Mouse (Mus musculus) kidney, embryonic 16.5 days (tissue): ENCODE data around the gene Nphp4. TPM values are rescaled to one million over a fixed set of nuclear protein-coding genes. Genes with fewer than 3 reads are reported as not detected.
A peak's percentile ranks its signal among the peaks of the same experiment; 100 is the strongest.

Source experiments
- ATAC-seq: fragments of 200-750 bp; cut with Nextera tagmentation; 2 replicates; pipeline ENCODE4 v1.8.0; 2017; ENCODE audit warnings: moderate TSS enrichment; ENCODE audit not compliant: low FRiP score, low TSS enrichment
- H3K27ac ChIP-seq: fragments of 300-500 bp; sonication (generic); 2 replicates; pipeline ENCODE4 v1.5.1; 2014; ENCODE audit warnings: low read length
- H3K27me3 ChIP-seq: fragments of 300-500 bp; sonication (generic); 2 replicates; pipeline ENCODE4 v1.6.1; 2014; ENCODE audit warnings: low read length, control low read depth, mixed read lengths; ENCODE audit not compliant: insufficient read depth
- H3K36me3 ChIP-seq: fragments of 300-500 bp; sonication (generic); 2 replicates; pipeline ENCODE4 v1.6.1; 2014; ENCODE audit warnings: low read length, control low read depth, mixed read lengths; ENCODE audit not compliant: insufficient read depth
- H3K4me1 ChIP-seq: fragments of 300-500 bp; sonication (generic); 2 replicates; pipeline ENCODE4 v1.6.1; 2014; ENCODE audit warnings: low read length, control low read depth, mixed read lengths; ENCODE audit not compliant: insufficient read depth
- H3K4me2 ChIP-seq: fragments of 300-500 bp; sonication (generic); replicated peaks from 2 replicates; pipeline ENCODE4 v1.6.1; 2014; ENCODE audit warnings: low read depth, low read length
- H3K4me3 ChIP-seq: fragments of 300-500 bp; sonication (generic); 2 replicates; pipeline ENCODE4 v1.5.1; 2014; ENCODE audit warnings: mild to moderate bottlenecking, low read length
- H3K9ac ChIP-seq: fragments of 300-500 bp; sonication (generic); replicated peaks from 2 replicates; pipeline ENCODE4 v1.6.1; 2014; ENCODE audit warnings: low read length
- H3K9me3 ChIP-seq: fragments of 300-500 bp; sonication (generic); 2 replicates; pipeline ENCODE4 v1.6.1; 2016; ENCODE audit warnings: low read length, control low read depth
- WGBS: fragments of 180-500 bp; shearing (Covaris S2); extraction: QIAGEN DNeasy Blood & Tissue Kit; methylation state at CpG from one replicate; pipeline ENCODE4 v1.1.7; 2014; 5-methylcytosine and 5-hydroxymethylcytosine counted together
- polyA plus RNA-seq: library from polyadenylated mRNA; unstranded; fragments of >200 nt; fragmentation: Nextera tagmentation; extraction: Ambion mirVana; gene quantifications from 2 replicates; pipeline ENCODE4 v1.2.1, GENCODE M21; 2015

Gene Nphp4
- polyA plus RNA-seq, 1 experiment from 2014 or later = 5.2 TPM

- no peak overlapping the region for H3K27ac ChIP-seq
- H3K4me2 ChIP-seq = no peak overlapping the region
- no peaks in the 10 kb centered on the region for H3K36me3 ChIP-seq
- no peaks in the 10 kb centered on the region for H3K27me3 ChIP-seq
- ATAC-seq = no peak
- no peaks in the 10 kb centered on the region for H3K4me1 ChIP-seq
- 65% methylated on average over 8 of the region's 8 CpGs for WGBS
- H3K4me3 ChIP-seq = no peak overlapping the region
- H3K9me3 ChIP-seq = no peaks in the 10 kb centered on the region
- no peak overlapping the region for H3K9ac ChIP-seq
Observed at GRCm38 (mm10) chr4:152448666-152449018, 27.9 kb upstream of the Nphp4 start.

GRCm38 (mm10) chr4:152451371-152451770 is 25.1 kb upstream of the Nphp4 start:
- Histone ChIP-seq H3K27me3 (no peaks in the 10 kb centered on the region), H3K4me2 (no peak overlapping the region), H3K27ac (no peak overlapping the region), H3K4me1 (no peaks in the 10 kb centered on the region), H3K4me3 (no peak overlapping the region), H3K9ac (no peak overlapping the region), H3K36me3 (no peaks in the 10 kb centered on the region), H3K9me3 (no peaks in the 10 kb centered on the region)
- ATAC-seq = no peak
- 86% methylated on average over 6 of the region's 6 CpGs for WGBS

GRCm38 (mm10) chr4:152453079-152453478 is 23.4 kb upstream of the Nphp4 start:
- Histone ChIP-seq H3K27me3 (no peaks in the 10 kb centered on the region), H3K36me3 (no peaks in the 10 kb centered on the region), H3K4me1 (no peaks in the 10 kb centered on the region), H3K27ac (no peak overlapping the region), H3K9ac (no peak overlapping the region), H3K4me2 (no peak overlapping the region), H3K9me3 (no peaks in the 10 kb centered on the region), H3K4me3 (no peak overlapping the region)
- ATAC-seq = no peak
- WGBS = 43% methylated on average over 10 of the region's 10 CpGs

GRCm38 (mm10) chr4:152454153-152454552 is 22.4 kb upstream of the Nphp4 start:
- ATAC-seq = no peak
- 88% methylated on average over 12 of the region's 12 CpGs for WGBS
- no peak overlapping the region for H3K4me3 ChIP-seq

GRCm38 (mm10) chr4:152456609-152457008 is 19.9 kb upstream of the Nphp4 start:
- WGBS = 54% methylated on average over 18 of the region's 18 CpGs
- no peak for ATAC-seq
- no peaks in the 10 kb centered on the region for H3K36me3 ChIP-seq
- no peaks in the 10 kb centered on the region for H3K4me1 ChIP-seq
- no peaks in the 10 kb centered on the region for H3K9me3 ChIP-seq
- no peak overlapping the region for H3K4me3 ChIP-seq
- no peaks in the 10 kb centered on the region for H3K27me3 ChIP-seq
- H3K27ac ChIP-seq = no peak overlapping the region
- no peak overlapping the region for H3K9ac ChIP-seq
- no peak overlapping the region for H3K4me2 ChIP-seq

More at GRCm38 (mm10) chr4:152454153-152454552, 22.4 kb upstream of the Nphp4 start:
- H3K9me3 ChIP-seq = no peaks in the 10 kb centered on the region
- no peaks in the 10 kb centered on the region for H3K36me3 ChIP-seq
- H3K27me3 ChIP-seq = no peaks in the 10 kb centered on the region
- H3K4me1 ChIP-seq = no peaks in the 10 kb centered on the region
- no peak overlapping the region for H3K9ac ChIP-seq
- H3K27ac ChIP-seq = no peak overlapping the region
- H3K4me2 ChIP-seq = no peak overlapping the region

- Histone ChIP-seq H3K4me2 (no peak overlapping the region), H3K36me3 (no peaks in the 10 kb centered on the region), H3K4me3 (no peak overlapping the region), H3K4me1 (no peaks in the 10 kb centered on the region), H3K9ac (no peak overlapping the region), H3K27me3 (no peaks in the 10 kb centered on the region), H3K9me3 (no peaks in the 10 kb centered on the region), H3K27ac (no peak overlapping the region)
- WGBS = 93% methylated on average over 4 of the region's 4 CpGs
- ATAC-seq = no peak
Observed at GRCm38 (mm10) chr4:152457673-152458072, 18.8 kb upstream of the Nphp4 start.

- H3K9me3 ChIP-seq = no peaks in the 10 kb centered on the region
- H3K9ac ChIP-seq = no peak overlapping the region
- no peaks in the 10 kb centered on the region for H3K27me3 ChIP-seq
- WGBS = 74% methylated on average over 12 of the region's 12 CpGs
- peak; percentile 66; the same call in 1 of the 2 replicates for ATAC-seq
- no peak overlapping the region for H3K4me2 ChIP-seq
- H3K36me3 ChIP-seq = no peaks in the 10 kb centered on the region
- no peak overlapping the region for H3K4me3 ChIP-seq
- H3K27ac ChIP-seq = no peak overlapping the region
- H3K4me1 ChIP-seq = no peaks in the 10 kb centered on the region
Observed at GRCm38 (mm10) chr4:152462516-152462915, 14.0 kb upstream of the Nphp4 start.

- Histone ChIP-seq H3K4me3 (no peak overlapping the region), H3K9ac (no peak overlapping the region), H3K36me3 (no peaks in the 10 kb centered on the region), H3K4me1 (no peaks in the 10 kb centered on the region), H3K9me3 (no peaks in the 10 kb centered on the region), H3K27me3 (no peaks in the 10 kb centered on the region), H3K27ac (no peak overlapping the region), H3K4me2 (no peak overlapping the region)
- no peak for ATAC-seq
- 89% methylated on average over 9 of the region's 9 CpGs for WGBS
Observed at GRCm38 (mm10) chr4:152463147-152463546, 13.4 kb upstream of the Nphp4 start.

- Histone ChIP-seq H3K27me3 (no peaks in the 10 kb centered on the region), H3K4me2 (no peak overlapping the region), H3K9me3 (no peaks in the 10 kb centered on the region), H3K27ac (no peak overlapping the region), H3K36me3 (no peaks in the 10 kb centered on the region), H3K4me3 (no peak overlapping the region), H3K4me1 (no peaks in the 10 kb centered on the region), H3K9ac (no peak overlapping the region)
- WGBS = 56% methylated on average over 8 of the region's 8 CpGs
- no peak for ATAC-seq
Observed at GRCm38 (mm10) chr4:152465116-152465515, 11.4 kb upstream of the Nphp4 start.

- 77% methylated on average over 13 of the region's 13 CpGs for WGBS
- no peak overlapping the region for H3K9ac ChIP-seq
- no peak overlapping the region for H3K27ac ChIP-seq
- no peaks in the 10 kb centered on the region for H3K9me3 ChIP-seq
- H3K36me3 ChIP-seq = no peaks in the 10 kb centered on the region
- no peak overlapping the region for H3K4me3 ChIP-seq
- no peaks in the 10 kb centered on the region for H3K27me3 ChIP-seq
- no peaks in the 10 kb centered on the region for H3K4me1 ChIP-seq
- no peak for ATAC-seq
- H3K4me2 ChIP-seq = no peak overlapping the region
Observed at GRCm38 (mm10) chr4:152466601-152467000, 9.9 kb upstream of the Nphp4 start.

- Histone ChIP-seq H3K9ac (no peak overlapping the region), H3K4me1 (no peaks in the 10 kb centered on the region), H3K36me3 (no peaks in the 10 kb centered on the region), H3K27me3 (no peaks in the 10 kb centered on the region), H3K4me2 (no peak overlapping the region), H3K27ac (no peak overlapping the region), H3K4me3 (no peak overlapping the region), H3K9me3 (0 out of 2 replicates have a peak, but pooled peaks cover 6% of the 10 kb centered on the region)
- no peak for ATAC-seq
- WGBS = 76% methylated on average over 6 of the region's 6 CpGs
Observed at GRCm38 (mm10) chr4:152467951-152468350, 8.6 kb upstream of the Nphp4 start.
